Mouse (Mus musculus): ENCODE data around the gene Ndufa8. TPM values are rescaled to one million over a fixed set of nuclear protein-coding genes. Genes with fewer than 3 reads are reported as not detected.

Ndufa8 gene
- polyA plus RNA-seq, 2 experiments = 56.1 to 128 TPM

DNA sequence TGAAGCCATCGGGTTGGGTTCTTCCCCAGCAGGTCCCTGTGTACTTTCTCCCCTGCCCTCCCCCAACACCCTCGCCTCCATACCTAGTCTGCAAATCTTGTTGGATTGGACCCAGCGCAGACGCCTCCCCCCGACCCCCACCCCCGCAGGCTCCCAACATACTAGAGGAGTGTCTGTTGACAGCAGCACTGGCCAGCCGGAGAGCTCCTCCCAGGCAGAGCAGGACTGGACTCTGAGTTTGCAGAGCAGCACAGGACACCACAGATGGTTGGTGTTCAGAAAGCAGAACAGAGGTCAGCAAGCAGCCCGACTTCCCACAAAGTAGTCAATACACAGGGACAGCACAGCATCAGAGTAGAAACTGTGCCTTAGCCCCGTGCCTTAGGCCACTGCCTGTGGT is 32.2 kb upstream of the Ndufa8 start:
- H3K9me3 ChIP-seq (ENCODE audit: control insufficient read depth, low read length) = no peaks in the 10 kb centered on the region
- no peak overlapping the region for H3K4me2 ChIP-seq (ENCODE audit: low read depth)
- TF ChIP-seq CTCF (IDR thresholded peaks at IDR 0.05; ENCODE audit: low read depth) = no peak
- no peak for TF ChIP-seq EP300 (IDR thresholded peaks at IDR 0.05; ENCODE audit: low read depth)
- no peak overlapping the region for H3K27ac ChIP-seq
- no peaks in the 10 kb centered on the region for H3K36me3 ChIP-seq (replicated peaks; ENCODE audit: control insufficient read depth, insufficient read depth, low read depth)
- no peaks in the 10 kb centered on the region for H3K27me3 ChIP-seq (ENCODE audit: control insufficient read depth, insufficient read depth, low read length)
- no peak overlapping the region for H3K4me3 ChIP-seq (ENCODE audit: insufficient read depth in 1 of 2, low read depth in 2 of 2, low read length in 2 of 2)
- 26% methylated on average over 9 of the region's 9 CpGs for WGBS (ENCODE audit: insufficient replicate concordance)
- peaks cover 0 to 4% of the 10 kb centered on the region in 2 experiments; a peak in 1 of 4 replicates for H3K4me1 ChIP-seq (replicated peaks; ENCODE audit: control insufficient read depth in 2 of 2, insufficient read depth in 2 of 2, low read length in 1 of 2)
- peak; percentile 23 to 24 (median 24) for DNase-seq (ENCODE audit: low read depth in 3 of 3, low spot score in 3 of 3)
- peak; percentile 87 for ATAC-seq (ENCODE audit: insufficient read depth)
- no peak overlapping the region for H3K9ac ChIP-seq (replicated peaks)

DNA sequence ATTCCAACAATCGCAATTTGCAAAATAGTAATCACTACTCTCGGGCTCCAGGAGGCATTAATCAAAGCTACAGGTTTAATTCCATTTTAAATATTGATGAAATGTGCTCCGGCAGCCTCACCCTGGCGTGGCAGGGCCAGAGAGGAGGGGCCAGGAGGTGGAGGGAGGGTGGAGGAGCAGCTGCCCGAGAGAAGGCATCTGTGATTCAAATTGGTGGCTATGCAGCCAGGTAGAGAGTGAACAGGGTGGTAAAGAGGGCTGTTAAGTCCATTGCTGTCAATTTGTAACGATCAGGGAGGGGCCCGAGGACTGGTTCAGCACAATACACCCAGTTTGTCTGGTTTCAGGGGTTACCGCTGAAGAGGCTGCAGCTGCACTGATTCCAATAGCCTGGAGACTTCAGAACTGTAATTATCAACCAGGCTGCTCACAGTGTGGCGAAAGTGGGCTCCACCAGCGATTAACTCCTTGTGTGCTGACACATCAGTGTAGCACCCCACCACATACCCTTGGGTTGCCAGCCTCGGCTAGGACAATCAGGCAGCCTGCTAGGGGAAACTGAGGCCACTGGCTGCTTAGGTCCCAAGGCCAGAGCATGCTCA is 28.1 kb upstream of the Ndufa8 start:
- Histone ChIP-seq H3K9ac (replicated peaks) (no peak overlapping the region), H3K27me3 (ENCODE audit: control insufficient read depth, insufficient read depth, low read length) (no peaks in the 10 kb centered on the region), H3K36me3 (replicated peaks; ENCODE audit: control insufficient read depth, insufficient read depth, low read depth) (no peaks in the 10 kb centered on the region), H3K4me3 (ENCODE audit: insufficient read depth in 1 of 2, low read depth in 2 of 2, low read length in 2 of 2) (no peak overlapping the region), H3K4me1 (replicated peaks; ENCODE audit: control insufficient read depth in 2 of 2, insufficient read depth in 2 of 2, low read length in 1 of 2) (peaks cover 0 to 4% of the 10 kb centered on the region in 2 experiments; a peak in 1 of 4 replicates), H3K9me3 (ENCODE audit: control insufficient read depth, low read length) (no peaks in the 10 kb centered on the region), H3K27ac (no peak overlapping the region), H3K4me2 (ENCODE audit: low read depth) (no peak overlapping the region)
- DNase-seq (ENCODE audit: low read depth in 3 of 3, low spot score in 3 of 3) (no peak), ATAC-seq (ENCODE audit: insufficient read depth) (no peak)
- 23% methylated on average over 11 of the region's 11 CpGs for WGBS (ENCODE audit: insufficient replicate concordance)
- no peak for TF ChIP-seq EP300 (IDR thresholded peaks at IDR 0.05; ENCODE audit: low read depth)
- TF ChIP-seq CTCF (IDR thresholded peaks at IDR 0.05; ENCODE audit: low read depth) = no peak

DNA sequence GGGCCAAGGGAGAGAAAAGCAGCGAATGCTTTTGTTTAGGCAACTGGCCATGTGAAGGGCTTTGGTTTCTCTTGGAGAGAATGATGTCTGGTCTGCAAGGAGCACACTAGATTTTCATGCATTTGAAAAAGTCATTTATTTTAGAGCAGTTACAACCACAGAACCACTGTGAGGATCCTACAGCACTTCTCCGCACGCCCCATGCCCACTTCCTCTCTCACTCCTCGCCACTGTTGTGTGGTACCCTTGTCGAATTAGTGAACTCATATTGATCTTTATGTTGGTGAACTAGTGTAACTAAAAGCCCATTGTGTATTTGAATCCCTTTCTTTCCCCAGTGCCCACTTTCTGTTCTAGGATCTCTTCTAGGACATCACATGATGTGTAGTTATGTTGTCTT is 26.0 kb upstream of the Ndufa8 start:
- Histone ChIP-seq H3K36me3 (replicated peaks; ENCODE audit: control insufficient read depth, insufficient read depth, low read depth) (no peaks in the 10 kb centered on the region), H3K27me3 (ENCODE audit: control insufficient read depth, insufficient read depth, low read length) (no peaks in the 10 kb centered on the region), H3K27ac (no peak overlapping the region), H3K4me1 (replicated peaks; ENCODE audit: control insufficient read depth in 2 of 2, insufficient read depth in 2 of 2, low read length in 1 of 2) (no peaks in the 10 kb centered on the region), H3K9ac (replicated peaks) (no peak overlapping the region), H3K4me2 (ENCODE audit: low read depth) (no peak overlapping the region), H3K9me3 (ENCODE audit: control insufficient read depth, low read length) (no peaks in the 10 kb centered on the region), H3K4me3 (ENCODE audit: insufficient read depth in 1 of 2, low read depth in 2 of 2, low read length in 2 of 2) (no peak overlapping the region)
- ATAC-seq (ENCODE audit: insufficient read depth) (no peak), DNase-seq (ENCODE audit: low read depth in 3 of 3, low spot score in 3 of 3) (no peak)
- WGBS (ENCODE audit: insufficient replicate concordance) = 46% methylated on average over 5 of the region's 5 CpGs
- TF ChIP-seq CTCF (IDR thresholded peaks at IDR 0.05; ENCODE audit: low read depth) (no peak), EP300 (IDR thresholded peaks at IDR 0.05; ENCODE audit: low read depth) (no peak)

DNA sequence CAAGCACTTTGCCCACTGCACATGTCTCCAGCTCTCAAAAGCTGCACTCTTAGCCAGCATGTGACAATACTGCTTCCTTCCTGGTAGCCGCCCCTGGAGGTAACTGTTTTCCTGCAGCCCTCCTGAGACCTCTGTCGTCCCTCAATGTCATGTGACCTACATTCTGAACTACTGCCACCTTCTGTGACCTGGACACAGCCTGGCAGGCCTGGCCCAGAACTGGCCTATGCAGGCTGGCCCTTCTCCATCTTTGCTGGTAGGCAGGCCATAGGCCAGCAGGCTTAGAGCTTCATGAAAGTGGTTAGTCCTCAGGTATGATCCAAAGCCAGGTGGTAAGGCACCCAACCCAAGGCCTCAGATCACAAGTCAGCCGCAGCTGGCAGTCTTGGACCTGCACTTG is 24.6 kb upstream of the Ndufa8 start:
- H3K4me2 ChIP-seq (ENCODE audit: low read depth) = no peak overlapping the region
- no peaks in the 10 kb centered on the region for H3K4me1 ChIP-seq (replicated peaks; ENCODE audit: control insufficient read depth in 2 of 2, insufficient read depth in 2 of 2, low read length in 1 of 2)
- 37% methylated on average over 3 of the region's 3 CpGs for WGBS (ENCODE audit: insufficient replicate concordance)
- DNase-seq (ENCODE audit: low read depth in 3 of 3, low spot score in 3 of 3) (no peak), ATAC-seq (ENCODE audit: insufficient read depth) (no peak)
- TF ChIP-seq CTCF (IDR thresholded peaks at IDR 0.05; ENCODE audit: low read depth) (no peak), EP300 (IDR thresholded peaks at IDR 0.05; ENCODE audit: low read depth) (no peak)
- no peak overlapping the region for H3K9ac ChIP-seq (replicated peaks)
- H3K9me3 ChIP-seq (ENCODE audit: control insufficient read depth, low read length) = no peaks in the 10 kb centered on the region
- no peak overlapping the region for H3K27ac ChIP-seq
- H3K36me3 ChIP-seq (replicated peaks; ENCODE audit: control insufficient read depth, insufficient read depth, low read depth) = no peaks in the 10 kb centered on the region
- H3K4me3 ChIP-seq (ENCODE audit: insufficient read depth in 1 of 2, low read depth in 2 of 2, low read length in 2 of 2) = no peak overlapping the region
- no peaks in the 10 kb centered on the region for H3K27me3 ChIP-seq (ENCODE audit: control insufficient read depth, insufficient read depth, low read length)

DNA sequence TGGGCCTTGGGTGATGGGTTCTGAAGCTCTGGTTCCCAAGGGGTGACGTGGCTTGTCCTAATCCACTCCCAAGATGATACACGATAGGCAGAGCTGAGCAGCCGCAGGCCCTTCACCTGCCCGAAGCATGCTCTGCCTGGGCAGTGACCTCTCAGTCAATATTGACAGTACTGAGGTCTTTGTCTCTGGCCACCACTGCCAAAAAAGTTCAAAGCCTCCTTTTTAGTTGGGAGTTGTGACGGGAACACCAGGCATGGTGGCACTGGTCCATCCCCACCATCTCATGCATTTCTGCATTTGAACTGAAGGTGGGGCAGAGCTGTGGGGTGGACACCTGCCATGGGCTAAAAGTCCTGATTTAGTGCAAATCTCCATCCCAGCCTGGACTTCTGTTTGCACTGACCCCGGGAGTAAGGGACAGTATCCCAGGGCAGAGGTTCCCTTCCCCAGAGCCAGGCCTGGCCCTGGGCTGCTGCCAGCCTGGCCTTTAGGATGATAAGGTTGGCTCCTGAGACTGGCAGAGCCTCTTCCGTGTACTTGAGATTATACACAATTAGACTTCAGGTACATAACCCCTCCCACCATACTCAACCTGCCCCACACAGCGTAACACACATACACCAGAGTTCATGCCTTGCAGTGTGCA is 22.6 kb upstream of the Ndufa8 start:
- peak; percentile 41 for ATAC-seq (ENCODE audit: insufficient read depth)
- Histone ChIP-seq H3K4me3 (ENCODE audit: insufficient read depth in 1 of 2, low read depth in 2 of 2, low read length in 2 of 2) (no peak overlapping the region), H3K9ac (replicated peaks) (no peak overlapping the region), H3K27me3 (ENCODE audit: control insufficient read depth, insufficient read depth, low read length) (no peaks in the 10 kb centered on the region), H3K36me3 (replicated peaks; ENCODE audit: control insufficient read depth, insufficient read depth, low read depth) (no peaks in the 10 kb centered on the region), H3K4me1 (replicated peaks; ENCODE audit: control insufficient read depth in 2 of 2, insufficient read depth in 2 of 2, low read length in 1 of 2) (no peaks in the 10 kb centered on the region), H3K4me2 (ENCODE audit: low read depth) (no peak overlapping the region), H3K27ac (no peak overlapping the region), H3K9me3 (ENCODE audit: control insufficient read depth, low read length) (no peaks in the 10 kb centered on the region)
- no peak for DNase-seq (ENCODE audit: low read depth in 3 of 3, low spot score in 3 of 3)
- TF ChIP-seq CTCF (IDR thresholded peaks at IDR 0.05; ENCODE audit: low read depth) (0 out of 2 replicates have a peak, but pooled peaks have one; percentile 21), EP300 (IDR thresholded peaks at IDR 0.05; ENCODE audit: low read depth) (no peak)
- 58% methylated on average over 8 of the region's 8 CpGs for WGBS (ENCODE audit: insufficient replicate concordance)

Data from liver, embryonic 14.5 days (tissue).